Mouse (Mus musculus) kidney, adult 2 months (tissue): ENCODE results near the gene Slc23a4. TPM values are rescaled to one million over a fixed set of nuclear protein-coding genes. Genes with fewer than 3 reads are reported as not detected.

ENCODE experiments used
- DNase-seq: peaks from one replicate; pipeline ENCODE4 v3.0.0; 2021
- H3K27ac ChIP-seq: fragments of 200-500 bp; 2 replicates; pipeline ENCODE4 v1.5.1; 2012; ENCODE audit warnings: low read depth, low read length, control low read depth, inconsistent platforms; ENCODE audit not compliant: insufficient read depth
- H3K27me3 ChIP-seq: fragments of 200-500 bp; replicated peaks from 2 replicates; pipeline ENCODE4 v1.6.1; 2012; ENCODE audit warnings: mild to moderate bottlenecking, moderate library complexity, low read length, inconsistent platforms; ENCODE audit not compliant: control insufficient read depth, insufficient read depth
- H3K36me3 ChIP-seq: fragments of 200-500 bp; 2 replicates; pipeline ENCODE4 v1.6.1; 2012; ENCODE audit warnings: mild to moderate bottlenecking, moderate library complexity, low read length, inconsistent platforms; ENCODE audit not compliant: control insufficient read depth, insufficient read depth
- H3K4me1 ChIP-seq: fragments of 200-500 bp; 2 replicates; pipeline ENCODE4 v1.6.1; 2011; ENCODE audit warnings: low read length; ENCODE audit not compliant: control insufficient read depth, insufficient read depth
- H3K4me3 ChIP-seq: fragments of 200-500 bp; 2 replicates; pipeline ENCODE4 v1.5.1; 2011; ENCODE audit warnings: mild to moderate bottlenecking, low read depth, low read length, control low read depth; ENCODE audit not compliant: insufficient read depth
- CTCF ChIP-seq: fragments of 200-500 bp; conservative IDR thresholded peaks from 2 replicates; pipeline ENCODE4 v1.5.1; 2011; ENCODE audit warnings: low read depth, mild to moderate bottlenecking, control low read depth, low read length, moderate library complexity, mixed read lengths; ENCODE audit not compliant: insufficient read depth, insufficient read length
- POLR2A ChIP-seq: fragments of 200-500 bp; IDR thresholded peaks from one replicate; pipeline ENCODE4 v1.6.1; 2011; ENCODE audit warnings: low read depth, low read length, control low read depth
- WGBS: fragments of 180-500 bp; shearing (Covaris S2); methylation state at CpG from one replicate; pipeline ENCODE4 v1.1.7; 2018; 5-methylcytosine and 5-hydroxymethylcytosine counted together
- polyA plus RNA-seq: library from polyadenylated mRNA; depleted of rRNA; stranded (reverse); fragments of >200 nt; gene quantifications from 2 replicates; pipeline ENCODE4 v1.2.3, GENCODE M21; 2012; rRNA removed

The Slc23a4 gene
- polyA plus RNA-seq, 1 experiment: 0.16 TPM

- DNase-seq: no peak
- 90% methylated on average over 7 of the region's 7 CpGs for WGBS
- no peak overlapping the region for H3K4me3 ChIP-seq
- TF ChIP-seq CTCF: no peak
- no peak for TF ChIP-seq POLR2A
- peaks cover 3% of the 10 kb centered on the region; the same call in 1 of the 2 replicates for H3K4me1 ChIP-seq
- H3K27ac ChIP-seq: no peak overlapping the region
- no peaks in the 10 kb centered on the region for H3K27me3 ChIP-seq
- H3K36me3 ChIP-seq: peaks cover 1% of the 10 kb centered on the region; the same call in 1 of the 2 replicates
Measured at GRCm38 (mm10) chr6:34895569-34895968, 92.6 kb downstream of the Slc23a4 start.

Other genes with a start within 250 kb of the Slc23a4 start
- gene Agbl3, start 208.0 kb downstream of the Slc23a4 start, polyA plus RNA-seq: 10.2 and 13.1 TPM in 2 replicates
- 37.5 and 43.8 TPM in 2 replicates for gene Tmem140, start 125.3 kb downstream of the Slc23a4 start, polyA plus RNA-seq
- 6.4 and 6.7 TPM in 2 replicates for gene Cyren, start 110.3 kb downstream of the Slc23a4 start, polyA plus RNA-seq
- 56.0 and 60.5 TPM in 2 replicates for gene Wdr91, start 77.5 kb downstream of the Slc23a4 start, polyA plus RNA-seq
- not detected in 2 replicates for gene Stra8, start 68.2 kb downstream of the Slc23a4 start, polyA plus RNA-seq
- 11.9 and 13.5 TPM in 2 replicates for gene Cnot4, start 145.3 kb upstream of the Slc23a4 start, polyA plus RNA-seq
- 8.7 and 9.3 TPM in 2 replicates for gene Nup205, start 189.0 kb upstream of the Slc23a4 start, polyA plus RNA-seq